Mouse (Mus musculus) brain, embryonic 18.5 days (tissue): ENCODE measurements around the gene B4galt5.

ENCODE experiments used
- DNase-seq: peaks from one replicate; pipeline ENCODE4 v3.0.0-alpha.2; 2012; ENCODE audit warnings: low read depth, low spot score

B4galt5 gene

DNA sequence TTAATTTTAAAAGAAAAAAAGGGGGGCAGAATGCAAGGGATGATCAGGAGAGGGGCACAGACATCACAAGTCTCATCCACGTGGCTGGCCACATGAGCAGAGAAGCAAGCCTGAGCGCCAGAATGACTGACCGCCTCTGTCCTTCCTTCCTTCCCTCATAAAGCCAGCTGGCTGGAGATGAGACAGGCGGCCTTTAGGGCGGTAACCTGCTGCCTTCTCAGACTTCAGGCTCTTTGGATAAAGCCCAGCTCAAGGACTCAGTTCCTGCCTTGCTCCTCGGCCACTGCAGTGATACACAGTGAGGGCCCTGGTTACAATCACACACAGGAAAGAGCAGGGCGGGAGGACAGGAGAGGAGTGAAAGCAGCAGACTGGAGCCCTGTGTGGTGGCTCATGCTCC, 94.8 kb downstream of the B4galt5 start:
- DNase-seq = no peak

DNA sequence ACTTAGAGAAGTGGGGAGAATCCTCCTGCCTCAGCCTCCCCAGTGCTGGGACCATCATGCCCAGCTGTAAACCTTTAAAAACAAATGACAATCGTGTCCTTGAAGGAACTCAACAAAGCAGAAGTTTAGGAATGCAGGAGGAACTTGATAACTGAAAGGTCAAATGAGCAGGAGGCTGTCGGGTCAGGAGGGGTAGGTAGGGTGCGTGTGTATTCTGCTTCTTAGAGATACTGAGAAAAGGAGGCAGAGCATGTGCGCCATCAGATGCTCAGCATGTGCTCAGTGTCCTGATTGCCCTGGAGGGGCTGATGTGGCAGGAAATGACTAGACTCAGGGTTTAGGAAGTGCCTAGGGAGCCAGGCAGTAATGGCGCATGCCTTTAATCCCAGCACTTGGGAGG, 95.5 kb downstream of the B4galt5 start:
- DNase-seq = no peak

- no peak for DNase-seq
These were observed 96.8 kb downstream of the B4galt5 start for GRCm38 (mm10) chr2:167252057-167252687.

- no peak for DNase-seq
These were observed 98.1 kb downstream of the B4galt5 start for GRCm38 (mm10) chr2:167250736-167251337.

DNA sequence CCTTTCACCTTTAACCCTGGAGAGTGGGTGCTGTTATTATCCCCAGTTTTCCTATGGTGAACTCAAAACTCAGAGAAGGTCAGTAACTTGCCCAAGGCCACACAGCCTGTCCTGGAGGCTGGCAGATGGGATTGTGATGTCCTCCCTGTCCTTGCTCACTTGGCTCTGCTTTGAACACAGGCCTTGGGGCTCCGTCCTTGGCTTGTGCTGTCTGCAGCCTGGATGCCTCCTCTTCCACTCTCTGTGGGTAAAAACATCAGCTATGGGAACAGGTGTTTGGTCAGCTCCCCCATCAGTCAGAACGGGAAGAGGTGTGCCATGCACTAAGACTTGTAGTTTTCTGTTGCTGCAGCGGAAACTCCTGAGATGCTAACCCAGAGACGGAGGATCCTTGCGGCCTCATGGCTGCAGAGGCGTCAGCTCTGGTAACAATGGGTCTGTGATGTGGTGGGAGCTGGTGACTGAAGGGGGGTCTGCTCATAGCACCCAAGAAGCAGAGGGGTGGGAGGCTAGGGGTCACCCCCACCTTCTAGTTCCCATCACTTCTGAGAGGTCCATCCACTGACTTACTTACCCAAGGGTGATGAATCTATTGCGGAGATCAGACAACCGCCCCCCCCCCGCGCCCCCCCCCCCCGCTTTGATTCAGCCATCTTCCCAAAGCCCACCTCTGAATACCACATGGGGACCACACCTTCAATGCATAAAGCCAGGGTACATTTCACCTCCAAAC, 98.8 kb downstream of the B4galt5 start:
- no peak for DNase-seq

- no peak for DNase-seq
These were observed 99.4 kb downstream of the B4galt5 start for GRCm38 (mm10) chr2:167249591-167249990.
